Mouse (Mus musculus) spleen, postnatal 36 days (tissue): ENCODE data around the gene Ppp1r2.

Experiments used
- DNase-seq, 2 experiments: peaks; one replicate each; pipeline ENCODE4 v3.0.0; 2022; ENCODE audit warnings: low spot score in 2 of 2, mixed read lengths in 1 of 2

Gene Ppp1r2

DNA sequence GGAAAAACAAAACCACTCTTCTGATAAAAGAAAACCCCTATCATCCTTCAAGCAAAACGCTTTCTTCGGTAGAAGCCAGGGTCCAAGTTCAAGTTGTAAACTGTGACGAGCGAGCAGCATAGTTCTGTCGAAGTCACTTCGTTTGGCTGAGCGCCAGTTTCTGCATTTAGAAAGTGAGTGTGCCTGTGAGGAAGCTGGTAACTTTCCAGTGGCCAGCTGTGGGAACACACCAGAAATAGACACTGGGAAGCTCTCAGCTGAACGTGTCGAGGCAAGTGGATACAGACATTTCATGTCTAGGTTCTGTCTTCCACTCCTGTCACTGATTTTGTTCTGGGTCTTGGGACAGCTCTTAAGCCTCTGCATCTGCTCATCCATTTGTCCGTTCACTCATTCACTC, 15.2 kb upstream of the Ppp1r2 start:
- peak; percentile 47 to 58 for DNase-seq

DNA sequence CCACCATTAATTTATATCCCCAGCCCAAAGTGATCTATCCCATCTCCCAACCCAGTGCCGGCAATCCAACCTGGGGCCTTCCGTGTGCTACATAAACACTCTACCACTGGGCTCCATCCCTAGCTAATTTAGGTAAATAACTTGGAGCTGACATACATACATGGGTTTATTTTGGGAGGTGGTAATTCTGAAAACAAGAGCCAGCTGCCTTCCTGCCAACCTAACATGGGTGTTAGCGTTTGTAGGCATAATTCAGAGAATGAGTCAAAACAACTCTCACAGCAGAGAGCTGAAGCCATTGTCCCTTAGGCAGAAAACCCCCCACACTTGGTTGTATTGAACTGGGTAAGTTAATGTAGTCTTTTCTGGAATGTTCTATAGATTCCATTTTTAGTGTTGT, 12.6 kb upstream of the Ppp1r2 start:
- no peak for DNase-seq

DNA sequence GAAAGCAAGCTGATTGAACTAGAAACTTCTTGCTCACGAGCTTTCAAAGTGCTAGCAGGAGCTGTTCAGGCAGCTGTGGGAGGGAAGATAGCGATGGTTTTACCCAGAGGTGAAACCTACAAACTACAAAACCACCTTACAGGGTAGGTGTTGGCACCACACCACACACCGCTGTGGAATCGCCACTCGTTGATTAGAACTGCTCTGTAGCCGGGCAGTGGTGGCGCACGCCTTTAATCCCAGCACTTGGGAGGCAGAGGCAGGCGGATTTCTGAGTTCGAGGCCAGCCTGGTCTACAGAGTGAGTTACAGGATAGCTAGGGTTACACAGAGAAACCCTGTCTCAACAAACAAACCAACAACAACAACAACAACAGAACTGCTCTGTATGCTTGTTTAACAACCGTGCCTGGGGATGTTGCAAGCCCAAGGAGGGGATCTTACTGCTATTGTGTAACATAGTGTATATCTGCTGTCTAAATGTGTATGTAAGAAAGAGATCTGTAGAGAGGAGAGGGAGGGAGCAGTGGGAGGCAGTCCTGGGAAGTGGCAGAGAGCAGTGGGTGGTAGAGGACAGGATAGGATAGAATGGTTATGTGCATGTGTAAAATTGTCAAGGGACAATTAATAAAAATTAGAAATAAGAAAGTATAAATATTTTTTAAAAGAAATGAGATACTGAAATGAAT, 11.9 kb upstream of the Ppp1r2 start:
- DNase-seq, result no peak

DNA sequence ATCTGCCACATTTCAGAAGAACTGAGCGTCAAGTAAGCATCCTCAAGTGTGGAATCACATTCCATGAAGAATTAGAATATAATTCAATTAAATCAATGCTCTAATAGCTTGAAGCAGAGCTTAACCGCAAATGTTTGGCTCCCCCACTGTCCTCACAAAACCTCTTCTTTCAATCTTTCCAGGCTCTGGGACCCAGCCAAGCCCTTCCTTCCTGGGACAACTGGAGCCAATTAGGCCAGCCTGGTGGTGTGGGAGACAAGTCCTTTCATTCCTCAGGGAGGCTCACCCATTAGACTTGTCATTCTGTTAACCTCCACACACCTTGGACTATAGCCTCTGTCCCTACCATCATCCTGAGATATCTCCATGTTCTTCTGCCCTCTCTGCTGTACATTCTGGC, 6.9 kb upstream of the Ppp1r2 start:
- no peak for DNase-seq

DNA sequence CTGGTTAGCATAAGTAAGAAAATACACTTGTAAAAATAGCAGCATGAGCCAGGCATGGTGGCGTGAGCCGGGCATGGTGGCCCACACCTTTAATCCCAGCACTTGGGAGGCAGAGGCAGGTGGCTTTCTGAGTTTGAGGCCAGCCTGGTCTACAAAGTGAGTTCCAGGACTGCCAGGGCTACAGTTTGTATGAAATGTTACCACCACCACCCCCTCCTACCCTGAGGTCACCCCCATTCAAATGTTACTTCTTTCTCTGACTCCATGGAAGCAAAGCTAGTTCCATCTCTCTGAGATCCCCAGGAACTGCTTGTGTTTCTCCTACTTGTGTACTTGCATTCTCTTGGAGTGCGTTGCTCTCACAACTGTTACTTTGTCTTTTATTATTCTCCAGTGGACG, 5.1 kb upstream of the Ppp1r2 start:
- DNase-seq, result no peak

DNA sequence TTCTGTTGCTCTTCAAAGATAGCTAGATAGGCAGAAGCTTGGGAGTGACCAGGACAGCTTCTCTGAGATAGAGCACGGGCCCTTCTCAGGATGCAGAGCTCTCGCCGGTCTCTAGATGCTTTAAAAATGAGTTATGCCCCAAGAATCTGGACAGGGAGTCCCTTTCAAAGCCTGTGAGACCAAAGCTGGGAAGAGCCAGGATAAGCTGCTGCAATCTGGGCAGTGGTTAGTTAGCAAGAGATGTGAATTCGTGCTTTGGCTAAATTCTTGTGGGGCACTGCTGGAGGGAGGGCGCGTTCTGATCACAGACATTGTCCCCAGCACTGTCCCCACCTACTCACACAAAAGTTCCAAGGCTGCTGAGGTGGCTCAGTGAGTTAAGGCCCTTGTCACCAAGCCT, 3.5 kb upstream of the Ppp1r2 start:
- no peak for DNase-seq

DNA sequence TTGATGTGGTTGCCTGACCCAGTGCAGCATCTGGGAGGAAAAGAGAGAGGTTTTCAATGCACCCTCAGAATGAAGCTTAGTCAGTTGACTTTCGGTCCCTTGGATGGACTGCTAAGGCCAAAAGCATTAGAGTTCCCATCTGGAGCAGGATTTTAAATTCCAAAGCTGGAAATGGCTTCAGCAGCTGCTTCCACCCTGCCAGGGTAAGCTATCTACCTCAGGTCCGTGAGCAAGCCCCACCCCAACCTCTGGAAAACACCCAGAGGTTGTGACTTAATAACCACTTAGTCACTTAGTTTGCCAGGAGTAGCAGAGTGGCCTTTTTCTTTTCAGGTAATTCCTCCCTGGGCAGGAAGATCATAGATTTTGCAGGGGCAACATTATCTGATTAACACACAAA, 3.0 kb upstream of the Ppp1r2 start:
- no peak for DNase-seq

DNA sequence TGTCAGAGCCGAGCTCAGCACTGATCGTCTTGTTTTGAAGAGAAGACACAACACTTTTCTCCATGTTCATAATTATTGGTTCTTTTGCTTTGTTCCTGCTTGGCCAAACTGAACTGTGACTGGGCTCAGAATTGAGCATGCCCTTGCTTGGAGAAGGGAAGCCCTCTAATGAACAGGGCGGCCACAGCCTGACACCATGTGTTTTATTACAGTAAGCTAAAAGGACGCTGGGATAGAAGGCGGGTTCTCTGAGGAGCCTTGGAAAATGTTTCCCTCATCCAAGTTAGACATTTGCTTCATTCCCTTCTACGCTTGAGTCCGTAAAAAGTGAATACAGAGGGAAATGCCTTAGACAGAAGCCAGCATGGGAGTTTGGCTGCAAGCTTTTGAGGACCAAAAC, 1.9 kb upstream of the Ppp1r2 start:
- no peak for DNase-seq

DNA sequence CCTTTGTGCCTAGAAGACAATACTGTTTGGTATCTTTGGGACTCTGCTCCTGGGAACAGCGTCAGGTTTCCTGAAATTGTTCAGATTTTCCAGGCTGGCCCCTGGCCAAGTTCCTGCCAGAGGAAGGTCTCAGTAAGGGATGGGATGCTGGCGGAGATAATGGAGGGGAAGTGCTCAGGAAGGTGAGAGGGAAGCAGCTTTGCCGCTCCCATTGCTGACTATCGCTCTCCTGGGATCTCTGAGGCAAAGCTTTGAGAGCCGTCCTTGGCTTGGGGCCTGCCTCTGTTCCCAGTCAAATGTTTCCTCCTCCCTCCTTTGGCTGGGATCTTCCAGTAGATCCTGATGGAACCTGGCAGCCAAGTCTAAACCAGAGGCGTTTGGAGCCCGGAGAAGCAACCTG, 1.5 kb upstream of the Ppp1r2 start:
- DNase-seq, result peak; percentile 14 to 16

DNA sequence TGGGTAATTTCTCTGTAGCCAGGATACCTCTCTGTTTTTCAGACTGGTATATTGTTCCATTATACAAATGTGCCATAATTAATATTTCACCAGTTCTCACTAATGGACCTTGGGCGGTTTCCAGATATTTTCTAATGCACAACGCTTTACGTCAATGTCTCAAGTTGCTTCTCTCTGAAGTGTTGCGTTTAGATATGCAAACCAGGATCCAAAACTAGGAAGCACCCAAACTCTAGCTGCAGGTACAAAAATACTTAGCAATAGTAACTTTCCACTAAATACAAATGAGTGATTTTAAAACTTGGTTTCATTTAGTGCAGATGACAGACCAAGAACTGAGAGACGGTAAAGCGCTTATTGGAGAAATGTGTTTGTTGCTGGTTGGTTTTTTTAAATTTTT, 993 bp downstream of the Ppp1r2 start:
- no peak for DNase-seq

DNA sequence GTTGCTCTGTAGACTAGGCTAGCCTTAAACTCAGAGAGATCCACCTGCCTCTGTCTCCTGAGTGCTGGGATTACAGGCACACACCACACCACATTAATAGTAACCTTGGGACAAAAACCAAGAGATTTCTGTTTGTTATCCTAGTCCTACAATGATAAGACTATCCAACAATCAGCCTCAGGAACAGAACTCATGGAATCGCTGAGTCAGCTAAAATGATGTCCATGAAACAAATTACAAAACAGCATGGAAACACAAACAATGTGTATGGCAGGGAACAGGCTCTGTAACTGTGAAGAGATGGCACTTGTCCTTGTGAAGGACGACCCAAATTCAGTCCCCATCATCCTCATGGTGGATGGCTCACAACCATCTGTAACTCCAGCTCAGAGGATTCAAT, 8.4 kb downstream of the Ppp1r2 start:
- DNase-seq, result no peak

DNA sequence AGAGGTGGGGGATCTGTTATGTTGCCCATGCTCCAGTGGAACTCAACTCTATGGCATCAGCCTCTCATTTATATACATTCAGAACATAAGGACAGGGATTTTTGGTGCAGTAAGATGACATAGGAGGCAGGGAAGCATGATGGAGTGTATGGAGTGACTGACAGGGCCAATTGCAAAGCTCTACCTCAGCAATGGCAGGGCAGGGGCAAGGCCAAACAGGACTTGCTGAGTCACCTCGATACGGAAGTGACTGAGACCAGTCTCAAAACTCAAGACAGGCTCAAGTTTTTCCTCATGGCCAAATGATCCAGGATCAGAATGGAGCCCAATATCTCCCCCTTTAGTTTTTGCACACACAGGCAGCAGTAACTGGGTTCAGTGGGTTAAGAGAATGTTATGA, 18.9 kb downstream of the Ppp1r2 start:
- no peak for DNase-seq

DNA sequence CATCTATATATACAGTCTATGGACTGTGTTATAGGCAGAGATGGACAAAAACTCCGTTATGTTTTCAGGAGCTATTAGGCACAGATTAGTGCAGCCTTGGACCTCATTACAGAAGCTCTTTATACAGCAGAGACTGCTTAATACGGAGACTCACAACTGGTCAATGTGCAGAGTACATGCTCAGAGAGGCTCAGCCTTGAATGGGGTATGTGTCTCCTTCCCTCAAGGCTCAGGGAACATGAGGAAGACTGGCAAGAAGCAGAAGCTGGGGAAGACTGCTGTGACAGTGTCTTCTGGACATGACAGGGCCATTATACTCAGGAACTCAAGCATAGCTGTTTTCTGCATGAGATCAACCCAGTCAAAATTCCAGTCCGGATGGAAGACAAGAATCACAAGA, 19.4 kb downstream of the Ppp1r2 start:
- no peak for DNase-seq

DNA sequence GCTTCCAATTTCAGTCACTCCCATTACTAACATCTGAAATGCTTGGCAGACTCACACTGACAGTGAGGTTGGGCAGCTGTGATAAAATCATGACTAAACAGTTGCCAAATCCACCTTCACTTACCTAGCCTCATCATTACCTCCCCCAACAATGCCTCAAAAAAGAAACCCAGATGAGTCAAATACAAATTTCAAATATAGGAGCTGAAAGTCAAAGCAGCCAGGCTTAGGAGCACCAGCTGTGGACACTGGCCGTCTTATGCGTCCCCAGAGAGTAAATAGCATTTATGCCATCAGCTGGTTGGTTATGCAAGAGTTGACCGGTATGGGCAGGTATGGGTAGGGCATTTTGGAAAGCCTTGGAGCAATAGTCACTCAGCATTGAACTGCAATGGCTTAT, 25.7 kb downstream of the Ppp1r2 start:
- DNase-seq, result no peak

DNA sequence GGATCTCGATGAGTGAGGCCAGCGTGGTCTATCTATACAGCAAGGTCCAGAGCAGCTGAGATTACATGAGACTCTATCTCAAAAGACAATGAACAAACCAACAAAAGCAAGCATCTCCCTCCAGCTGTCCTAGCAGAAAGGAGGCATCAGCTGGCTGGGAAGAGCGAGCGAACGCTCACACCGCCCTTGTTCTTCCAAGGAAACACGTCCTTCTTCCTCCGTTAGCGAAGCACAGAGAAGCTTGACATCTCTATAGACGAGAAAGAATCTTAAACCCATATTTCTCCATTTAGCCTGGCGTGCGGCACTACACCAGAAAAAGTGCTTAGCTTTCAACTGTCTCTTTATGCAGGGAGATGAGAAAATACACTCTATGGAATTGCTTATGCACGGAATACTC, 26.4 kb downstream of the Ppp1r2 start:
- no peak for DNase-seq

DNA sequence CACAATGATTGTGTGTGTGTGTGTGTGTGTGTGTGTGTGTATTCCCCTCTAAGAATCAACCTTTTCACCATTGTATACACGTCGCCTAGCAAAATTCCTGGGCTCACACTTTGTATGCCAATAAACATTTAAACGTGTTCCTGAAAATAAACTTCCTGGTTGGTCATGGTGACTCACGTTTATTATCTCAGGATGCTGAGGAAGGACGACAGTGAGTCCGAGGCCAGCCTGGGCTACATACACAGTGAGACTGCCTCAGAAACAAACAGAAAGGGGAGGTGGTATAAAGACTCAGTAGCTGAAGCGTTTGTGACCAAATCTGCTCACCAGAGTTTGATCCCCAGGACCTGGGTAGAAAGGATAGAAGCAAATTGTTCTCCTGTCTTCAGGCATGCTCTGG, 27.6 kb downstream of the Ppp1r2 start:
- no peak for DNase-seq

DNA sequence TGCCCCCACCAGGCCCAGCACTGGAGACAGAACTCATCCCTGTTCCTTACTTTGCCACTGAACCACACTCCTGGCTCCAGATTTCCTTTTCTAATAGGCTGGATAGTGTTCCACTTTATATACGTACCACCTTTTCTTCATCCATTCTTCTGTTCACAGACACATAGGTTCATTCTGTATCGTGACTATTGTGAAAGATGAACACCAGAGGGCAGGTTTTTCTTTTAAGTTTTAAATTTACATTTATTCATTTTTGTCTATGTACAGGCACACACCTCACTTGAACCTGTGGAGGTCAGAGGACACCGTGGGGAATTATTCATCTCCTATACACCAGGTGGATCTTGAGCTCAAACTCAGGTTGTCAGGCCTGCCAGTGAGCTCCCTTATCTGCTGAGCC, 31.0 kb downstream of the Ppp1r2 start:
- no peak for DNase-seq

DNA sequence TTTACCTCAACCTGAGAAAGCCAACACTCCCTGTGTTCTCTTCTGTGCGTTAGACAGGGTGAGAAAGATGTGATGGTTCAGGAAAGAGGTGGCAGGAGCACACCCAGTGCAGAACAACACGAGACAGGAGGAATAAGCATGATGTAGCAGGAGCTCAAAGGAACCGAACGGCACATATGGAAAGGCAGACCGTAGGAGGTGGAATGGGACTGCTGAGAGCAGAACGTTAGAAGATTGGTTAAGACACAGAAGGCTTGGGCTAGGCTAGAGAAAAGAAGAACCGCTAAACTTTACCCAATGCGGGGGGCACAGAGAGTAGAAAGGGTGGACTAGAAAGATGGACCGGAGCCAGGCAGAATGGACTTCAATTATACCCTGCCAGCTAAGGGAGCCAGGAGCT, 33.6 kb downstream of the Ppp1r2 start:
- no peak for DNase-seq

DNA sequence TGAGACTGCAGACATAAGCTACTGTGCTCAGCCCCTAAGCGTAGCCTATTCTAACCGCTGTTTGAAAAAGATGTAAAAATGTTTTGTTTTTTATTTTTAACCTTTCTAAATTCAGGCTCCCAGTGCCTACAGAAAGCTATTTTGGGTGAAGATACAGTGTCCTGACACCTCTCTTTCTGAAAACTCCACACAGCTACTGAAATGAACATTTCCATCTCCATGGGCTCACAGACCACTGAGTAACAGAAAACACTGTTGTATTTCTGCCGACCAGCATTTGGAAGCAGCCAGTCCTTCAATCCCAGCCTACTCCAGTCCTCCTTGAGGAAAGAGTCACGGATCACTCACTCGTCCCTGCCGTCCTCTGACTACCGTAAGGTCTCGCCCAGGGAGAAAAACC, 34.5 kb downstream of the Ppp1r2 start:
- DNase-seq, result no peak

DNA sequence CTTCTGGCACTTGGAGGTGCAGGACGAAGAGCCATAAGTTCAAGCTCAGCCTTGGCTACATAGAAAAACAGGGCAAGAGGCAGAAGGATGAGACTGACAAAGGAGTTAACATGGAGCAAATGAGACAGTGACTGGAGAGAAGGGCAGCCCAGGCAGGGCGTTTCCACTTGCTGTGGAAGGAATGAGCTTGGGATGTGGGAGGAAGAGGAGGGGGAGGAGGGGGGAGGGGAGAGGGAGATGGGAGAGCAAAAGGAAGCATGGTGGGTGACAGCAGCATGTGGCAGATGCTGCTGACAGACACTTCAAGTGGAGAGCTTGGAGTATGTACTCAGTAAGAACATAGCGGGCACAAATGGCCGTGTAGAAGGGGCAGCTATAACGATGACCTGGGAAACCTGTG, 36.8 kb downstream of the Ppp1r2 start:
- DNase-seq, result no peak

DNA sequence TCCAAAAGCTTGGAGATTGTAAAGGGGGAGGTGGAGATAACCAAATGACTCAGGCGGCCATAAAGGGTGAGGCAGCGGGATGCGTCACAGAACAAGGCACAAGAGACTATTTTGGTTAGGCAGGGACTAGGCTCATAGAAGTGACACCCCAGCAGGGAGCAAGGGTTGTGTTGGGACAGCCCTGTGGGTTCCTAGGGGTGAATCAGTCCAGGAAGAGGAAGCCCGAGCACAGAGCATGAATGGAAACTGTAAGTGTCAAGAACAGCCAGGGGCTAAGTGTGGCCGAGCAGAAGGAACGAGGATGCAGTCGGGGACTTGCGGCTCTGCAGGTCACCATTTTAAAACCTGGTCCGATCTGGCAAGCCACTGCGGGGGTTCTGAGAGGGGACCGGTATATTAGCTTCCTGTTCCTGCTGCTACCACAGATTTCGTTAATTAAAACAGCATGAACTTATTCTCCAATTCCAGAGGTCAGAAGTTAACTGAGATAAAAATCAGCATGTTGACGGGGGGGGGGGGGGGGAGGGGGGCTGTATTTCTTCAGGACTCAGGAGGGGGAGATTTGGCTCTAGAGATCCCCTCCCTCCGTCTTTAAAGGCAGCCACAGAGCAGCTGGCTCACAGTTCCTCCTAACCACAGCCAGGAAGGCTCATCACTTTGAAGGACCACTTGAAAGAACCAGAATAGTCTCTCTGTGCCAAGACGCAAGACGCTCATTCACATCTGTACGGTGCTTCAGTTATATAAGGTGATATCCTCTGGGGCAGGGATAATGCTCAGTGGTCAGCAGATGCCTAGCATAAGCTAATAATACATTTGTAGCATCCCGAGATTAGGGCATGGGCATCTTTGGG, 39.4 kb downstream of the Ppp1r2 start:
- DNase-seq, result peak; percentile 48 to 52

DNA sequence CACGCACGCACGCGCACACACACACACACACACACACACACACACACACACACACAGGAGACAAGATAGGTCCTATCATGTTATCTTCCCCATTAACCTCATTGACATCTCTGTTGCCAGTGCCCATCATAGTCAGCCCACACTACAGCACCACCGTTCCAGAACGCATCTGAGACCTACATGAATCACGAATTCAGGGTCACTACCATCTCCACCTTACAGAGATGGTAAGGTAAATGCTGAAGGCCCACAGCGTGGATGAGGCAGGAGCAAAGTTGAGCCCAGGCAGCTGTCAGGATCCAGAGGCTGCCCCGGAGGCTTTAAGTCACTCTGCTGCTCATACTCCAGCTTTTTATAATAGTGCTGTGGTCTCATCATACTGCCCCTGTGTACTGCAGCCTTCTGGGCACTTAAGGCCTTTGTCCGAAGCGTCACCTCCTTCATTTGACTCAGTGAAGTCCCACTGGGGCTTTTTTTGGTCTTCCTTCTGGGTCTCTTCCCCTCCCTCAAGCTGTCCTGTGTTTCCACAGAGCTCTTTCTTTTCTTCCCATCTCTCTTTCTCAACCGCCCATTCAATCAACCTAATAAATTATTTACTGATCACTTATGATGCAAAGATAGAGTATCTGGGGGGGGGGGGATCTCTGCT, 40.1 kb downstream of the Ppp1r2 start:
- DNase-seq, result no peak

DNA sequence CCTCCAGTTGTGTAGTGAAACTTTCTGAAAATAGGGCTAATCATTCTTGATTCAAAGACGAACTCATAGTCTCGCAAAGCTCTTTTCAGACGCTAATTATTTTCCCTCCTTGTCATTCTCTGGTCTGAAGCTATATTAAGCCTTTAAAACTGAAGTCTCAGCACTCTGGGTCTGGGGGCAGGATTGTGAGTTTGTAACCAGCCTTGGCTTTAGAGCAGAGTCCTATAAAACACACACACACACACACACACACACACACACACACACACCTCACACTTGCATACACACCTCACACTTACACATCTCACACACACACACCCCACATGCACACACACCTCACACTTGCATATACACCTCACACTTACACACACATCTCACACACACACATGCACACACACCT, 40.7 kb downstream of the Ppp1r2 start:
- DNase-seq, result no peak
